Mouse (Mus musculus) embryonic facial prominence, embryonic 10.5 days (tissue): ENCODE results near the gene Zfp692. TPM values are rescaled to one million over a fixed set of nuclear protein-coding genes. Genes with fewer than 3 reads are reported as not detected.

ENCODE experiments used
- polyA plus RNA-seq: library from polyadenylated mRNA; unstranded; fragments of >200 nt; fragmentation: Nextera tagmentation; extraction: Ambion mirVana; gene quantifications from 2 replicates; pipeline ENCODE4 v1.2.1, GENCODE M21; 2016

Gene Zfp692
- polyA plus RNA-seq, 1 experiment from 2014 or later = 29.7 TPM

Other genes starting within 250 kb of the Zfp692 start
- gene Gm12248, start 213.9 kb upstream of the Zfp692 start, polyA plus RNA-seq = not detected in 2 replicates
- gene Cnot8, start 202.9 kb upstream of the Zfp692 start, polyA plus RNA-seq = 105 and 107 TPM in 2 replicates
- gene Gemin5, start 138.5 kb upstream of the Zfp692 start, polyA plus RNA-seq = 39.6 and 40.5 TPM in 2 replicates
- gene Mrpl22, start 135.4 kb upstream of the Zfp692 start, polyA plus RNA-seq = 143 and 146 TPM in 2 replicates
- gene Igtp, start 107.5 kb upstream of the Zfp692 start, polyA plus RNA-seq = 2.1 and 2.8 TPM in 2 replicates
- 0.54 and 0.58 TPM in 2 replicates for gene Irgm2, start 107.5 kb upstream of the Zfp692 start, polyA plus RNA-seq
- gene 4930438A08Rik, start 32.3 kb upstream of the Zfp692 start, polyA plus RNA-seq = 0.06 TPM in 1 of 2 replicates, not detected in the other
- 24.7 and 27.1 TPM in 2 replicates for gene Zfp672, start 23.3 kb downstream of the Zfp692 start, polyA plus RNA-seq
- 40.7 and 44.3 TPM in 2 replicates for gene Sh3bp5l, start 23.7 kb downstream of the Zfp692 start, polyA plus RNA-seq
- not detected in 2 replicates for gene Lypd8, start 72.0 kb downstream of the Zfp692 start, polyA plus RNA-seq
- gene 1810065E05Rik, start 114.0 kb downstream of the Zfp692 start, polyA plus RNA-seq = not detected in 2 replicates
- not detected in 2 replicates for gene Gm12253, start 125.5 kb downstream of the Zfp692 start, polyA plus RNA-seq
- not detected in 2 replicates for gene Lypd9, start 145.9 kb downstream of the Zfp692 start, polyA plus RNA-seq
- gene Olfr30, start 155.2 kb downstream of the Zfp692 start, polyA plus RNA-seq = 0.10 TPM in 1 of 2 replicates, not detected in the other
- not detected in 2 replicates for gene Olfr332, start 185.5 kb downstream of the Zfp692 start, polyA plus RNA-seq
- not detected in 2 replicates for gene Olfr331, start 195.5 kb downstream of the Zfp692 start, polyA plus RNA-seq
- not detected in 2 replicates for gene Olfr330, start 227.8 kb downstream of the Zfp692 start, polyA plus RNA-seq
- not detected in 2 replicates for gene Olfr329-ps, start 239.4 kb downstream of the Zfp692 start, polyA plus RNA-seq
- 0.05 TPM in 2 replicates for gene Olfr328, start 248.6 kb downstream of the Zfp692 start, polyA plus RNA-seq